Mouse (Mus musculus) ES-E14 (cell line): ENCODE data around the gene Tmcc2. TPM values are rescaled to one million over a fixed set of nuclear protein-coding genes. Genes with fewer than 3 reads are reported as not detected.

Experiments
- DNase-seq: peaks from one replicate; pipeline ENCODE4 v3.0.0-alpha.2; 2013; ENCODE audit warnings: low read depth, low spot score
- H3K27ac ChIP-seq: 2 replicates; pipeline ENCODE4 v1.5.1; 2012; ENCODE audit warnings: low read depth, mild to moderate bottlenecking, low read length, moderate library complexity, mixed read lengths; ENCODE audit not compliant: poor library complexity, insufficient read depth, severe bottlenecking
- H3K36me3 ChIP-seq: 2 replicates; pipeline ENCODE4 v1.6.1; 2012; ENCODE audit warnings: mild to moderate bottlenecking, low read length, moderate library complexity, mixed read lengths; ENCODE audit not compliant: control insufficient read depth, poor library complexity, insufficient read depth, severe bottlenecking
- H3K4me1 ChIP-seq, 2 experiments: fragments of 150-350 bp in 1 of 2; sonication (generic) in 1 of 2; 2 replicates each; pipeline ENCODE4 v1.6.1; 2012; ENCODE audit warnings: low read length in 2 of 2, mild to moderate bottlenecking in 1 of 2, mixed read lengths in 1 of 2; ENCODE audit not compliant: control insufficient read depth in 2 of 2, insufficient read depth in 2 of 2, poor library complexity in 1 of 2
- H3K4me3 ChIP-seq, 2 experiments: fragments of 150-350 bp in 1 of 2; sonication (generic) in 1 of 2; 2 replicates each; pipeline ENCODE4 v1.5.1; 2012; ENCODE audit warnings: low read length in 2 of 2, low read depth in 1 of 2, mild to moderate bottlenecking in 1 of 2, mixed read lengths in 1 of 2; ENCODE audit not compliant: insufficient read depth in 1 of 2, poor library complexity in 1 of 2, severe bottlenecking in 1 of 2
- H3K9ac ChIP-seq: 2 replicates; pipeline ENCODE4 v1.6.1; 2012; ENCODE audit warnings: low read depth, mild to moderate bottlenecking, low read length, mixed read lengths; ENCODE audit not compliant: poor library complexity, insufficient read depth, severe bottlenecking
- H3K9me3 ChIP-seq: fragments of 150-350 bp; sonication (generic); 2 replicates; pipeline ENCODE4 v1.6.1; 2012; ENCODE audit warnings: low read depth, mild to moderate bottlenecking, low read length; ENCODE audit not compliant: control insufficient read depth, insufficient read depth
- CHD2 ChIP-seq: IDR thresholded peaks from 2 replicates; pipeline ENCODE4 v1.6.1; 2014; ENCODE audit warnings: mild to moderate bottlenecking, low read depth, low read length, inconsistent platforms
- HCFC1 ChIP-seq: IDR thresholded peaks from 2 replicates; pipeline ENCODE4 v1.6.1; 2012; ENCODE audit warnings: low read length, inconsistent platforms, borderline replicate concordance; ENCODE audit not compliant: insufficient read depth
- MAFK ChIP-seq: IDR thresholded peaks from 2 replicates; pipeline ENCODE4 v1.6.1; 2014; ENCODE audit warnings: mild to moderate bottlenecking, low read depth, low read length, inconsistent platforms; ENCODE audit not compliant: insufficient read depth
- ZC3H11A ChIP-seq: IDR thresholded peaks from 2 replicates; pipeline ENCODE4 v1.6.1; 2012; ENCODE audit warnings: low read depth, mild to moderate bottlenecking, inconsistent platforms, low read length, borderline replicate concordance
- ZNF384 ChIP-seq: IDR thresholded peaks from 2 replicates; pipeline ENCODE4 v1.6.1; 2012; ENCODE audit warnings: low read depth, low read length, inconsistent platforms
- in situ Hi-C, 2 experiments: fragments of 600-800 bp; cut with MboI; formaldehyde crosslinking; loops; one replicate each; pipeline ENCODE4 v1.15.1; 2025; ENCODE audit warnings: low sequenced_read_pairs in 2 of 2, inconsistent platforms in 1 of 2; ENCODE audit not compliant: unreplicated experiment in 2 of 2
- total RNA-seq: library from RNA; depleted of rRNA; stranded (reverse); fragments of 300-350 nt; gene quantifications from 2 replicates; pipeline ENCODE4 v1.2.3, GENCODE M21; 2012

Gene Tmcc2
- total RNA-seq, 1 experiment = 7.9 TPM

DNA sequence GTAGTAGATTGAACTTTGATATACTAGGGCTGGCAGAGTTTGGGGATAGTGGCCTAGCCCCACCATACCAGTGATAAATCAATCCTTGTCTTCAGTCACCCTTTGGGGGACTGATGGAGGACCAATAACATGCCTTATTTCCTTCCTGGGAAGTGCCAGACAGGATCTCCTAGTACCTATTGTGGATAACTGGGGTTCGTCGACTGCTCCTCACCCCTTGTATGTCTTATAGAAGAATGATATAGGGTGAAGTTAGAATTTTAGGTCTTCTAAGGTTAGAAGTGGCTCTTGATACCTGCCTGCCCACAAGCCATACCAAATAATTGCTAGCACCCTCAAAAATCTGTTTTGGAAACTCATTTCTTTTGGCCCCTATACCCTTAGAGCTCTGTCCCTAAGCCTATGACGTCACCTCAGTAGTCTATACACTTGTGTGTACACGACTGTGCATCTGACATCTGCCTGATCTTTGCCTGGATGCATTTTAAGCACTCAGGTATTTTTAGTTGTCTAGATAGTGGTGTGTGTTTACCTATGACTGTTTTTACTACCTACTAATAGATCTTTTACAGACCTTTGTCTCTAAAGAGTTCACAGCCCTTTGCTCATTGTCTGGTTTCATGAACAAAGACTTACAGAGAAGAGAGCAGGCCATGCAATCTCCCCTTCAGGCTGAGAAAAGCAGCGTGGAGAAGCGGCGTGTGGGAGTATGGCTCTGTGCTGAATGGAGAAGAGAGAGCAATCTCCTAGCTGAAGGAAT is 69.1 kb downstream of the Tmcc2 start:
- peaks cover 11 to 26% of the 10 kb centered on the region in 2 experiments for H3K4me1 ChIP-seq
- no peak overlapping the region for H3K9ac ChIP-seq

GRCm38 (mm10) chr1:132319242-132319641 is 71.8 kb downstream of the Tmcc2 start:
- TF ChIP-seq HCFC1 (no peak), CHD2 (no peak)
- Histone ChIP-seq H3K4me3 (no peak overlapping the region), H3K27ac (no peak overlapping the region), H3K9ac (no peak overlapping the region), H3K36me3 (no peaks in the 10 kb centered on the region), H3K9me3 (no peaks in the 10 kb centered on the region), H3K4me1 (peaks cover 12 to 14% of the 10 kb centered on the region in 2 experiments; a peak in 3 of 4 replicates)
- in situ Hi-C loops = no loop called here
- no peak for DNase-seq

More for the DNA sequence above, 69.1 kb downstream of the Tmcc2 start:
- Histone ChIP-seq H3K36me3 (peaks cover 3% of the 10 kb centered on the region; the same call in 1 of the 2 replicates), H3K9me3 (no peaks in the 10 kb centered on the region), H3K4me3 (no peak overlapping the region), H3K27ac (peak overlapping the region; percentile 58)
- TF ChIP-seq HCFC1 (no peak), ZNF384 (no peak), MAFK (no peak), ZC3H11A (no peak), CHD2 (no peak)
- DNase-seq = no peak
- in situ Hi-C loops = no loop called here

DNA sequence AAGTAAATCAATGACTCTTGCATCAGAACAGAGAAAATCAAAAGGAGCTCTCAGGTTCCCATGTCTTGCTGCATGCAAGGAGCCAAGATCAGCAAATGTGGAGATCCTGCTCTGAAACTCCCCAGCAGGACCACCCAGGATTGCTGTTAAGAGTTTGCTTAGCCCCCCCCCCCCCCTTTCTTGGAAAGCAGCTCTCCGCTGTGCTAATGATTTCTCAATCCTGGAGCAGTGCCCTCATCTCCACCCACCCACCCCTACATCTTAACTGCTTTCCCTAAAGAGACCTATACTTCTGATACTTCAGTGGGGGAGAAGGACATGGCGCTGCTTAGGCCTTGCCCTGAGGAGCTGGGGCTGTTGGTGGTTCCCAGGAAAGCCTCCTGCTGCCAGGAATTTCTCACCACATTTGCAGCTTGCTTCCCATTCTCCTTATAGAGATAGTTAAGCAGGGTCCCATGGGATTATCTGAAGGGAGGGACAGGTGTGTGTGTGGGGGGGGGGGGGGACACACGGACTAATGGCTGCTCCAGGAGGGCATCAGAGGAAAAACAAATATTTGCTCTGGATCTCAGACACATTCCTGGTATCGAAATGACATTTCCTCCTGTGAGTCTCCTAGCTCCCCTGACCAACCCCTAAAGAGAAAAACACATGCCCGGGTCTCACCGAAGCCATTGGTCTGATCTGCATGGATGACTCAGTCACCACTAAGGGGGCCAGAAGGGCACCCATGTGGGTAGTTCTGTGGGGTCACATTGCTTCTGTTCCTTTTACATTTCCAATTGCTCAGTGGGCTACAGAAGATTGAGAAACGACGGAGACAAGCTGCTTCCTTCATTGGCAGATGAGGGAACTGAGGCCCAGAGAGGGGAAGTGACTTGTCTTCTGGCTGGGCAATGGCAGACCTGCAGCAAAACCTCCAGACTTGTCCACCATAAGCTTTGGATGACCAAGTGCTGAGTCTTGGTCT is 72.9 kb downstream of the Tmcc2 start:
- Histone ChIP-seq H3K27ac (no peak overlapping the region), H3K36me3 (no peaks in the 10 kb centered on the region), H3K4me3 (peak overlapping the region in 1 of 2 experiments; percentile 8; a peak in 1 of 4 replicates), H3K4me1 (peaks cover 7 to 12% of the 10 kb centered on the region in 2 experiments; a peak in 3 of 4 replicates), H3K9me3 (no peaks in the 10 kb centered on the region), H3K9ac (no peak overlapping the region)
- TF ChIP-seq ZNF384 = no peak
- no peak for TF ChIP-seq HCFC1
- TF ChIP-seq CHD2 = no peak
- TF ChIP-seq MAFK = no peak
- no peak for TF ChIP-seq ZC3H11A
- in situ Hi-C loops = no loop called here
- no peak for DNase-seq

DNA sequence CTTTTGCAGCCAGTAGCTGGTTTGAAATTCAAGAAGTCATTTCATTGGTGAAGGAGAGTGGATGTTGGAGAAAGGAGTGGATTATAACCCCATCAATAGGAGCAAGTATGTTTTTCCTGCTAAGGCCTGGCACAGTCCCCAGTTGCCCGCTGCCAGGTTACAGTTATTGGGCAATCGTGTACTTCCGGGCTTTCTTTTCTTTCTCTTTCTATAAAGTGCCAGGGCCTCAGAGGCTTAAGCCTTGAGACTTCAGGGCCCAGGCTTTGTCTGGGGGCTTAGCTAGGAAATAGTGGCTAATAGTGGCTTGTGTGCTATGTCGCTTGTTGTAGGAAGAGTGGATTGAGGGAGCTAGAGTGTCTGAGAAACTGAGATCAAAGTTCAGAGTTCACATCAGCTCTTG is 73.7 kb downstream of the Tmcc2 start:
- no peaks in the 10 kb centered on the region for H3K36me3 ChIP-seq
- no peaks in the 10 kb centered on the region for H3K9me3 ChIP-seq
- no peak overlapping the region for H3K27ac ChIP-seq
- TF ChIP-seq ZC3H11A (no peak), MAFK (no peak), ZNF384 (no peak), CHD2 (no peak), HCFC1 (no peak)
- in situ Hi-C loops = no loop called here
- no peak for DNase-seq
- H3K4me3 ChIP-seq = peak overlapping the region in 1 of 2 experiments; percentile 73; a peak in 1 of 4 replicates
- H3K9ac ChIP-seq = no peak overlapping the region
- H3K4me1 ChIP-seq = peaks cover 7 to 9% of the 10 kb centered on the region in 2 experiments; a peak in 3 of 4 replicates
